Mouse (Mus musculus) erythroblast, embryonic 14.5 days (primary cell): ENCODE data around the gene Polg.

ENCODE experiments used
- GATA1 ChIP-seq: IDR thresholded peaks from 2 replicates; pipeline ENCODE4 v1.6.1; 2012; ENCODE audit warnings: low read length, inconsistent platforms, mixed read lengths
- TAL1 ChIP-seq: IDR thresholded peaks from 3 replicates; pipeline ENCODE4 v1.6.1; 2012; ENCODE audit warnings: low read length, inconsistent platforms, mixed read lengths

DNA sequence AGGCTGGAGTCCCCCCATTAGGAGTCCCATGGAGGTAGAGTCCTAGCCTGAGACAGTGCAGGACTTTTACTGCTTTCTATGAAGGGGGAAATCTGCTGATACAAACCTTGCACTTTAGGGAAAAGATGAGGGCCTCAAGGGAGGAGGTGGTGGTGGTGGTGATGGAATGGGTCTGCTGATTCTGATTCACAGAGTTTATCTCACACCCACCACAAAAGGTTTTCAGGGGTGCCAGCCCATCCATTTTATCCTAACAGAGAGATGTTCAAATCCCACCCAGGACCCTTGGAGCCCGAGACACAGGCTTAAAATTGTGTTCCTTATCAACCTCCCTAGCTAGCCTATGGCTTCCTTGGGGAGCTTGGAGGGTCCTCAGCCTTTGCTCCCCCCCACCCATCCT is 41.6 kb upstream of the Polg start:
- TF ChIP-seq TAL1: no peak
- TF ChIP-seq GATA1: no peak
